Mouse (Mus musculus): Measurements from ENCODE around the gene Abcb8. TPM values are rescaled to one million over a fixed set of nuclear protein-coding genes. Genes with fewer than 3 reads are reported as not detected.
A peak's percentile ranks its signal among the peaks of the same experiment; 100 is the strongest.
"Not testable (repeated sequence)": the region's sequence is repeated elsewhere in the genome, so short reads cannot be mapped to it uniquely, and the experiment has no call there.

Abcb8 gene
- polyA plus RNA-seq, 2 experiments from 2014 or later = 16.1 to 44.6 TPM

DNA sequence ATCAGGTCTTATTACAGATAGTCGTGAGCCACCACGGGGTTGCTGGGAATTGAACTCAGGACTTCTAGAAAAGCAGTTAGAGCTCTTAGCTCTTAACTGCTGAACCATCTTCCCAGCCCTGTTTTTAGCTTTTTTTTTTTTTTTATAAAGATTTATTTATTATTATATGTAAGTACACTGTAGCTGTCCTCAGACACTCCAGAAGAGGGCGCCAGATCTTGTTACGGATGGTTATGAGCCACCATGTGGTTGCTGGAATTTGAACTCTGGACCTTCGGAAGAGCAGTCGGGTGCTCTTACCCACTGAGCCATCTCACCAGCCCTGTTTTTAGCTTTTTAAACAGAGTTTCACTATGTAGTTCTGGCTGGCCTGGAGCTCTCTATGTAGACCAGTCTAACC is 2.8 kb downstream of the Abcb8 start:
- not testable (repeated sequence) for ATAC-seq

DNA sequence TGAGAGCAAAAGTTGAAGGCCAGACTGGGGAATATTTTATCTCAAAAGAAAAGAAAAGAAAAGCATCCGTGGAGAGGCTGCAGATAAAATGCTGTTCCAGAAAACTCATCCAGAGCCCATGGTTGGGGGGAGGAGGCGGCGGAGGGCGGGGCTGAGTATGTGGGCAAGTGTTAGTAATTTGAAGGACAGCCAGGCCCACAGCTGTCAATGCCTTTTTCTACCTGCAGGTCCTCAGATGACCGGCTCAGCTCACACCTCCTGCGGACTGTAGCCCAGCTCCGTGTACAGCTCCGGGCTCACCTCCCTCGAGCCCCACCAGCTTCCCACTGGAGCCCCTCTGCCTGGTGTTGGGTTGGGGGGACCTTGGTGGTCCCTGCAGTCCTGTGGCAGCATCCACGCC is 6.2 kb downstream of the Abcb8 start:
- no peak for ATAC-seq

DNA sequence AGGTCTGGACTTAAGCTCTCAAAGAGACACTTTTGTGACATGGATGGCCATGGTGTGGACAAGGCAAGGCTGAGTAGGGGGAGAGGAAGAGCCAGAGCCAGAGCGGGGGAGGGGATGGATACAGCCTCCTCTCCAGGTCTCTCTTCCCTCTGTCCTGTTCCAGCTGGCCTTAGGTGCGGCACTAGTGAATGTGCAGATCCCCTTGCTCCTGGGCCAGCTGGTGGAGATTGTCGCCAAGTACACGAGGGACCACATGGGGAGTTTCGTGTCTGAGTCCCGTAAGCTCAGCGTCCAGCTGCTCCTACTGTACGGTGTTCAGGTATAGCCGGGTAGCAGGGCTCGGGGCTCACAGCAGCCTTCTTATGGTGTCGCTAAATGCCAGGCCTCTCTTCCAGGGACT is 6.9 kb downstream of the Abcb8 start:
- ATAC-seq = no peak

DNA sequence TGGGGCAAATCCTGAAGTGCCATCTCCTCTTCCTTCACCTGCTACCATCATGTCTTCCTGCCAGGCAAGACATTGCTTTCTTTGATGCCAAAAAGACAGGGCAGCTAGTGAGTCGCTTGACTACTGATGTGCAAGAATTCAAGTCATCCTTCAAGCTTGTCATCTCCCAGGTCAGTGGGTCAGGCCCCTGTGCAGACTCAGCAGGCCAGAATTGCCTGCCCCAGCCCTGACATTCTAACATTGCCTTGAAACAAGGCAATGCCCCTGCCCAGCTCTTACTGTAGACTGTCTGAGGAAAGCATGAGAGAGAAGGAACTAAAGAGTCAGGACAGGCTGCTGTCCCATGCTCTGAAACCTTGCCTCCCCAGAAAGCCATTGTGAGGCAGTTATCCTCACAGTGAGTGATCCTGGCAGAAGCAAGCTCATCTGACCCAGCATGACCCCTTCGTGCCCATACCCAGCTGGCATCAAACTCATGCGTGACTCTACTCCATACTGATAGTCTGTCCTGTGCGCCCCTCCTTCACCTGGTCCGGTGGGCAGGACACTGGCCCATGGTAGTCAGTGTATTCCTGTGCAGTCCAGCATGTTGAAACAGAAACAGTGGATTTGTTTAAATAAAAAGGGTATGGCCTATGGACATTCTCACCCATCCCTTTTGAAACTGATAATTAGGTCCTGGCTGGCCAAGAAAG is 7.6 kb downstream of the Abcb8 start:
- no peak for ATAC-seq

DNA sequence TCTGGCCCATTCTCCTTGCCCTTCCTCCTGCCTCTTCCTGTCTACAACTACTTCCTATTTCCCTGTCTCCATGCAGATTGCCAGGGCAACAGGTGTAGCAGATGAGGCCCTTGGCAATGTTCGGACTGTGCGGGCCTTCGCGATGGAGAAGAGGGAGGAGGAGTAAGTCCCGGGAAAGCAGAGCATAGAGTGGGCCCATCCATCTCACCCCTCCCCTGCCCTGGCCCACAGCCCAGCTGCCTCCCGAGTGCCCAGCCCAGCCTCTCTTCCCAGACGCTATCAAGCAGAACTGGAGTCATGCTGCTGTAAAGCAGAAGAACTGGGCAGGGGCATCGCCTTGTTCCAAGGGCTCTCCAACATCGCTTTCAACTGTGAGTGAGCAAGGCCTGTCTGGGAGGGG is 8.5 kb downstream of the Abcb8 start:
- no peak for ATAC-seq

DNA sequence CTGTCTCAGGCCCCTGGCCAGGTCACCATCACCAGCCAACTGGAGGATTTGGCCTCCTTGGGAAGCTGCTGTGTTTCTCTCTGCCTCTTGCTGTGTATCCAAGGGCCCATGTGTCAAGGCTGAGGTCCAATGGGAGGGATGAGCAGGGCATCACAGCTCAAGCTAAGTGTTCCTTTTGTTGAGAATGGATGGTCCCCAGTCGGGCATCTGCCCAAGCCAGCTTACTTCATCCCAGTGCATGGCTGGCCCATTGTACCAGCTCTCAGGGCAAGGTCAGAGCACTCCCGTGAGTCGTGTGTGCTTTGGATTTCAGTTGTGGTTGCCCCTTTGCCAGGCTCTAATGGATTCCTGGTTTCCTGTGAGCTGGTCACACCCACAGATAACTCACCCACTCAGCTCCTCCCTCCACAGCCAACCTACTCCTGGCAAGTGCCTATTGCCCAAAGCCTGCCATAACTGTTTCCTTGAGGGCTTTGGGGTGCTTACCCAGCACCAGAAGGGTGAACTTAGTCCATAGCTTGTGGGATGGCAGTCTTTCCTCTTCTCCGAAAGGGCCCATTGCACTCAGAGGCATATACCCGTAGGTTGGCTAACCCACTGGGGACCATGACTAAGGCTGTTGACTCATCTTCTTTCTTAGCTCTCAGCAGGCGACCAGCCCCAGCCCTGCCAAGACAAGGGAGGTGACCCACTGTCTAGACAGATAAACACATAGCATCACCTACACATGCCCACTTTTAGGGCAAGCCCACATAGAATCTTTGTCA is 11.3 kb downstream of the Abcb8 start:
- no peak for ATAC-seq

DNA sequence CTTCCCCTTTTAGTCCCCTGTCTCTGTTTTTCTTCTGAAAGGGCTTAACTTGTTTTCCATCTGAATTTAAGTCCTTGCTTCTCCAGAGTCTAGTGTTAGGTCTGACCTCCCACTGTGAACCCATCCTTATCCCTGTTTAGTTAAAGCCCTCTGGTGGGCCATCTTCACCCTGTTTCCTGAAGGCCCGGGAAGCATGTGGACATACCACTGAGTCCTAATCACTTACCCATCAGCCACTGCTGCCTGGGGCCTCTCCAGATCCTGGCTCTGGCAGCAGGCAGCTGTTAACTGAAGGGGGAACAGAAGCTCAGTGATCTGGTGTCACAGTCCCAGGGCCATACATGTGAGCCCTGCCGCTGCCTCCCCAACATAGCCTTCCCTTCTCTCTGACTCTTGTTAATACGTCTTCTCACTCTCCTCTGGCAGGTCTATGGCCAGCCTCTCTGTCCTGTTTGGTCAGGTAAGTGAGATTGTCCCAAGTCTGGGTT is 12.0 kb downstream of the Abcb8 start:
- ATAC-seq = no peak

DNA sequence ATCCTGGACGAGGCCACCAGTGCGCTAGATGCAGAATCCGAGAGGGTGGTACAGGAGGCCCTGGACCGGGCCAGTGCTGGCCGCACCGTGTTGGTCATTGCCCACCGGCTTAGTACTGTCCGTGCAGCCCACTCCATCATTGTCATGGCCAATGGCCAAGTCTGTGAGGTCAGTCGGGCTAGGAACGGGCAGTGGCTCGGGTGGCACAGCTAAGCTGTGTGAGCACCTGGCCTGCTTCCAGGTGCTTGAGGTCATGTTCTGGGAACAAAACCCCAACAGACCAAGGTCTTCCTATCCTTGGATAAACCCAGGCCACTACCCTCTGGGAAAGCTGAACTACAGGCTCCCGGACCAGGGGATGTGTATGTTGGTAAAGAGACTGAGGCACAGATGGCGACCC is 15.2 kb downstream of the Abcb8 start:
- no peak for ATAC-seq

DNA sequence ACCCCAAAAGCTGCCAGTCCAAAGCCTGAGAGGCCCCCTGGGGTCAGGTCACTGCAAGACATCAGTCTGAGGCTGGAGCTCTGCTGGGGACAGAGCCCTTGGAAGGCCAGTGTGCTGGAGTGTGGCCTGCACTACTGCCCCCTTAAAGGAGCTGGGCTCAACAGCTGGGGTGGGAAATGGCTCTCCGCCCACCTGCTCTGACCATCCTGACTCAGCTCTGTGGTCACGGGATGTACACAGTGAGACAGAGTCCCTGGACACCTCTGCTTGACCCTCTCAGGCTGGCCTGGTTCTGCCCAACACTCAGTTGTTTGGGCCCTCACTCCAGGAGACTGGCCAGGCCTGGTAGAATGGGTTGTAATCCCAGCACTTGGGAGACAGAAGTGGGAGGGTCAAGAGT is 16.0 kb downstream of the Abcb8 start:
- ATAC-seq = no peak

DNA sequence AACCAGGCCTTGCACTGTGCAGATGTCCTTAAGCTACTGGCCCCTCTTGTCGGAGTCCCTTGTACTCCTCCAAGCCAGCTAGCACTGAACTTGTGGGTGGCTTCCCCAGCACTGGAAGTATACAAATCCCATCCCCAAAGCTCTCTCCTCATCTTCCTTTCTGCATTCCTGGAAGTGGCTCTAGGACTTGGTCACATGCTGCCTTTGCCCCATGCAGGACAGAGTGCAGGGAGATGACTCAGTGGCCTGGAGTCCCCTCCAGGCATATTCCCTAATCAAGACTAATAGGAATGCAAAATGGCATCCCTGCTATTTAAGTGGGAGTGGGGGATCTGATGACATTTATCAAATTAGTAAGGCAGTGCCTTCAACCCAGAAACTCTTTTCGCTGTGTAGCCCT is 18.6 kb downstream of the Abcb8 start:
- ATAC-seq = no peak

DNA sequence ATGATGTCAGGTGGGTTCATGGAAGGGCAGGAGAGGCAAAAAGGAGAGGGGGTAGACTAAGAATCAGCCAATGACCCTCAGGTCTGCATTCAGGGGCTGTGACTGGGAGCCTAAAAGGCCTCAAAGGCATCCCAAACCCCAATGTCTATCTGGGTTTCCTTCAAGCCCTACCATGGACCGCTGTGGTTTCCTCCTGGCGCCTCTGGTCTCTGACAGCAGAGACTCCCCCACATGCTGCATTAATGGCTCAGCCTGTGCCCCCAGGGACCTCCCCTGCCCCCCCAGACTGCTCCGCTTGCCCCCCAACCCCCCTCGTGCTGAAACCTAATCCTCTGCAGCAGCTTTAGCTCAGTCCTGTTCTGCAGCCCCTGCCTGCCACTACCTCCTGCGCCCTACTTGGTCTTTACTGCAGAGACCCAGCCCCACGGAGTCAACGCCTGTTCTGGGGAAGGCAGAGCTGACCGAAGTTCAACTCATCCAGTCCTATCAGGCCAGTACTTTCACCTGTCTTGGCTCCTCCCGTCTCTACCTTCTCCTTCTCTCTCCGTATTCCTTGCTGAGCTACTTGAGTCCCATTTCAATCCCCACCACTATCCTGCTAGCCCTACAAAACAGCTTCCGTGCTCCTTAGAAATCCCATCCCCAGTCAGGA is 19.7 kb downstream of the Abcb8 start, which contains the start of gene Asic3:
Gene Asic3, plus strand, starts transcription at position 351 of the 652 bp plus-strand sequence.
- no peak for ATAC-seq

DNA sequence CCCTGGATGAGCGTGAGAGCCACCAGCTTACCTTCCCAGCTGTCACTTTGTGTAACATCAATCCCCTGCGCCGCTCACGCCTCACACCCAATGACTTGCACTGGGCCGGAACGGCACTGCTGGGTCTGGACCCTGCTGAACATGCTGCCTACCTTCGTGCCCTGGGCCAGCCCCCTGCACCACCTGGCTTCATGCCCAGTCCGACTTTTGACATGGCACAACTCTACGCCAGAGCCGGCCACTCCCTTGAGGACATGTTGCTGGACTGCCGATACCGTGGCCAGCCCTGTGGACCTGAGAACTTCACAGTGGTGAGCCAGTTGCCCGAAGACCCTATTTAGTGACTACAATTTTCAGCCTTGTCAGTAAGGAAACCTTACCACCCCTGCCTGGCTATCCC is 20.5 kb downstream of the Abcb8 start:
- no peak for ATAC-seq

DNA sequence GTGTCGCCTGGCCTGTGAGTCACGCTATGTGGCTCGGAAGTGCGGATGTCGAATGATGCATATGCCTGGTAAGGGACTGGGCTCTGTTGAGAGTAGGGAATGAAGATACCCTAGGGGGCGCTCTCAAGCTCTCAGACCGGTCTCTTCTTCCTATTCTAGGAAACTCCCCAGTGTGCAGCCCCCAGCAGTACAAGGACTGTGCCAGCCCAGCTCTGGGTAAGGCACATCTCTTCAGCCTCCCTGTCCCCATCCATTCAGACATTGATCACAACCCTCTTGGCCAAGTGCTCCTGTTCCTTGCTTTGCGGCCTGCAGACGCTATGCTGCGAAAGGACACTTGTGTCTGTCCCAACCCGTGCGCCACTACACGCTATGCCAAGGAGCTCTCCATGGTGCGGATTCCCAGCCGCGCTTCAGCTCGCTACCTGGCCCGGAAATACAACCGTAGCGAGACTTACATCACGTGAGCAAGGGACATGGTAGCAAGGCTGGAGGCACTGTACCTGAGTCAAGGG is 22.8 kb downstream of the Abcb8 start:
- ATAC-seq = peak; percentile 92

DNA sequence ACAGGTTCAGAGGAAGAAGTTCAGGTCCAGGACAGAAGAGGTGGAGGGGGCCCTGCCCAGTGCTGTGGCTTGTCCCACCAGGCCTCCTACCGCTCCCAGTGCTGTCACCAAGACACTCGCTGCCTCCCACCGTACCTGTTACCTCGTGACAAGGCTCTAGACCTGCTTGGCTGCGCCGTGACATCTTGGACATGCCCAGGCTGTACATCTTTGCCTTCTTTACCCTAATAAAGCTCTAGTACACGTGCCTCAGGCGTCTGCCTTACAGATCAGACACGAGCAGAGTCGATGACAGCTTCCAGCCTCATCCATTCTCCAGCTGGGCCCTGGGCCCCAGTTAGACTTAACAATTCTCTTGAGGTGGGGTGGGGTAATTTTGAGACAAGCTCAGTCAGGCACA is 24.1 kb downstream of the Abcb8 start:
- ATAC-seq = no peak

DNA sequence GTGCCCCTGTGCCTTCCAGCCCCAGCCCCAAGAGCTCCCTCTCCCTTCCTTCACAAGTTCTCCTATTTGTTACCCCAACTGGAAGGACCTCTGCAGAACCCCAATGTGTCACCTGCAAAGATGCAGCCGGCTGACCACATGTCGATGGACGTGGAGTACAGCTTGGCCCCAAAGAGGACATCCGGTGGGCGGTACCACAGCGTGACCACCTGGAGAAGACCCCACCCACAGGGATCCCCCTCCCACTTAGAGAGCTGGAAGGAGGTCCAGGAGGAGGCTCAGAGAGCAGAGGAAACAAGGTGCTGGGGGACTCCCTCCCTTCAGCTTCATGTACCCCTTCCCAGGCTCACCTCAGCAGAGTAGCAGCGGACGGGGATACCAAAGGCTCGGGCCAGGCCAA is 26.9 kb downstream of the Abcb8 start:
- ATAC-seq = no peak

DNA sequence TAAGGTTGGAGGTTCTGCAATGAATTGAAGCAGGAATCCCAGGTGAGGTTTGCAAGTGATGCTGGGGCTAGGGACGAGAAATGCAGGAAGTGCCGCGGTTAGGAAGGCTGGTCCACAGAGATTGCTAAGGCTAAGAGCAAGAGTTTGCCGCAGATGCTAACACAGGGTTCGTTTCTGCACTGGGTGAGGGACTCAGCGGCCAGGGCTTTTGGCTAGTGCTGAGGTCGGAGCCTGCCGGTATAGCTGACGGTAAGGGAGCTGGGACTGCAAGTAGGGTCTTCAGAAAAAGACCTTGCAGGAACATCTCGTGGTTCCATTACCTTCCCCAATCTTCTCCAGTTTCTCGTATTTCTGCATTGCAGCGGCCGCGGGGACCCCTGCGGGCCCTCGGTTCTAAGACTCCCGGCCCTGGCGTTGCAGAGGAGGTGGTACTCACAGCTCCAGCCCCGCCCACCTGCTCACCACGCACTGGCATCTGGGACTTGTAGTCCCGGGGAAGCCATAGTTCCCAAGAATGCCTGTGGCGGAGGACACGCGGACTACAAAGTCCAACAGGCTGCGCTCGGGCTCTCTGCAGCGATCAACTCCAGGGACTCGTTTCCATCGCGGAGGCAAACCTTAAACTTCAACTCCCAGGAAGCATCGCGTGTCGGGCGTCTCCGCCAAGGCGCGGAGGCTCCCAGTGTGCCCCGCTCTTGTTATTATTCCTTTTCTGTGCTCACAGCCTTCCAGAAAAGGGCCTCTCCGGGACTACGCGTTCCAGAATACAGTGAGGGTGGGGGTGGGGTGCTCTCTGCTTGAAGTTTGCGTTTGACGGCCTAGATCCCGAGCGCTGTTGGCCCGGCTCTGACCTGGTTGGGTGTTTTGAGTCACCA is 29.9 kb downstream of the Abcb8 start, which contains the start of the genes Cdk5 and Slc4a2:
Gene Cdk5, minus strand, starts transcription at position 402 of the 875 bp plus-strand sequence.
Gene Slc4a2, plus strand, starts transcription at position 709 of the 875 bp plus-strand sequence.
- ATAC-seq = peak; percentile 92

DNA sequence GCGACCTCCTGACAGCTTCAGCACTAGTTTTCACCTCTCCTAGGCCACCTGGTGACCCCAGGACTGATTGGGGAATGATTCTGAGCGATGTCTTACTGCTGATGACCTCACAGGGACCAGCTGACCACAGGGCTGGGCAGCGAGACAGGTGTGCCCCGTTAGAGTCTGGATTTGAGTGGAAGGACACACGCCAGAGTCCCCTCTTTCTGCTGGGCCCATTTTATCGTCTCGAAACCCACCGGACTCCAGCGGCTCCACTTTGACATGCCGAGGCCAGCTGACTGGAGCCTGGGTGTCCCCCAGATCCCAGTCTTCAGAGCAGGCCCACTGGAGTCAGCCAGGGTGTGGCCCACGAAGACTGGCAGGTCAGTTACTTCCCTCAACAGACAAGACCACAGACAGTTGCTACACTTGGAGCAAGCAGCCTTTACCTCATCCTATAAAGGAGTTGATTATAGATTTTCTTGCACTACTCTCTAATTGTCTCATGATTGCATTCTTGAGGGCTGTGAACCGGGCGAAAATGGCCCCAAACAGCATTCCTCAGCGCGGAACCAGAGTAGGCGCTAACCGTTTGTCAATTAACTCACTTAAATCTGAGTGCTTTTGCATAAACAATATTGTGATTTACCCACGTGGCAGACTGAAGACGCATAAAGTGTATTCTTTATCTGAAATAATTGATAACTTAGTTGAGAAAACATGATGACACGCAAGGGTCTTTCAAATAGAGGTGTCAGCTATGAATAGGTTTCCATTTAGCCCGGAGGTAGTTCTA is 30.7 kb downstream of the Abcb8 start:
- no peak for ATAC-seq

DNA sequence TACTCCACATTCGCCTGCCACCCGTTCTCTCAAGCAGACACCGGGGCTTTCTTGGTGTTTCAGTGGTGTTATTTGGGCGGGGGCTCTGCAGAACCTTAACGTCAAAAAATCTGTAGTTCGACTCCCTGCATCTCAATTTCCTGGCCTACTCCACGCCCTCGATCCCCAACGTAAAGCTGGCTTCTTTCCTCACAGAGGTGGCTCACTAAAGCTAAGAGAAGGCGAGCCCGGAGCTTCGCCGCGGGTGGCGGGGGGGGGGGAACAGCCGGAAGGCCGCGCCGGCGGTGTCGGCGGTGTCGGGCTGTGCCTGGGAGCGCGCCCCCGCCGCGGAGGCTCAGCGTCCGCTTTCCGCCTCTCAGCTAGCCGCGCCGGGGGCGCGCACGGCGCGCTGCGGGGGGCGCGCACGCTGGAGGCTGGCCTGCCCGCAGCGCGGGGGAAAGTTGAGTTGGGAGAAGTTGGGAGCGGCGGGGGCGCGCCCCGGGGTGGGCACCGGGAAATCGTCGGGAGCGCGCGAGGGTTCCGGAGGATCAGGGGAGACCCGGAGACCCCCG is 31.5 kb downstream of the Abcb8 start:
- peak; percentile 46 for ATAC-seq

DNA sequence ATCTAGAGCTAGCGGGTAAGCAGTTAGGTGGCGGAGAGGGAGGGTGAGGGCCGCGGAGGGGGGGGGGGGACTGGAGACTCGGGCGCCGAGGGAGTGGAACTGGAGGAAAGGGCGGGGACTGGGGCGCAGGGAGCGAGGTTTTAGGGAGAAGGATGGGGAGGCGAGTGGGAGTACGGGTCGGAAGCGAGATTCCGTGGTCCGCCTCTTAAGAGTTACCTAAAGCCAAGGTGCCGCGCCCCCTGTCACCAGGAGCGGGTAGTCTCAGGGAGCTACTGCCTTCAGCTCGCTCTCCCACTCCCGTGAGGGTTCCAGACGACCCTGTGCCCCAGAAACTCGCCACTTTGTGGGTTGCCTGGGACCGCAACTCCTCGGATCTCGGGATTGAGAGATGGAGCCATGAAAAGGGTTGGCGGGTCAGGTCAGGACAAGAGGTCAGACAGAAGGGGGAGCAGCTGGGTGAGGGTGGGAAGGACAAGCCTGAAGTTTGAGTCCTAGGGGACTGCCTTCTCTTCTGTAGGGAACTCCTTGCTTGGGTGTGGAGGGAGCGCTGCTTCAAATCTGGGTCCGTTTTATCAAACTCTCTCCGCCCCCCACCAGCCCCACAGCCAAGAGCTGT is 32.1 kb downstream of the Abcb8 start:
- no peak for ATAC-seq

DNA sequence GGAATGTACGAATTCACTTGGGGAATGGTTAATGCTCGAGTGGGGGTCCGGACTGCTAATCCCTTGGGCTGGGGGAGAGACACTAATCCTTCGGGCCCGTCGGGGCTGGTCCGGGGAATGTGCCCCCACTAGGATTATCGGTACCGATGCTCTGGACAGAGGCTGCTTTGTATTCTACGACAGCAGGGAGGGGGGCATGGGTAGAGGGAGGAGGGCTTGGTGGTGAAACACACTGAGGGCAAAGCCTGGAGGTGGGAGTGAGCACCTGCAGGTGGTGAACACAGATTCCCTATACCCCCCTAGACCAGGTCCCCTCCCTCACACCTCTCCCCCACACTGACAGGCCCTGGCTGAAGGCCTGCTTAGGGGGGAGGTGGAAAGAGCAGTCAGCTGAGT is 32.6 kb downstream of the Abcb8 start:
- ATAC-seq = no peak
